Mouse (Mus musculus): ENCODE measurements around the gene Smco4. TPM values are rescaled to one million over a fixed set of nuclear protein-coding genes. Genes with fewer than 3 reads are reported as not detected.

Smco4 gene
- total and polyA plus RNA-seq, 2 experiments from 2014 or later = 1.3 to 6.0 TPM

- H3K9ac ChIP-seq (replicated peaks; ENCODE audit: low read depth, low read length) = no peak overlapping the region
- 65% methylated on average over 7 of the region's 7 CpGs for WGBS
- TF ChIP-seq EP300 (IDR thresholded peaks at IDR 0.05; ENCODE audit: low read depth) (no peak), CTCF (IDR thresholded peaks at IDR 0.05; ENCODE audit: low read depth) (no peak)
- H3K4me3 ChIP-seq (ENCODE audit: low read depth, low read length) = no peak overlapping the region
- no peak overlapping the region for H3K4me2 ChIP-seq (ENCODE audit: low read depth, low read length)
- ATAC-seq (ENCODE audit: insufficient read depth, low read depth) (no peak), DNase-seq (ENCODE audit: low spot score) (no peak)
- H3K36me3 ChIP-seq (replicated peaks; ENCODE audit: control insufficient read depth, insufficient read depth, low read length) = no peaks in the 10 kb centered on the region; the same call in 1 of the 2 replicates
- no peaks in the 10 kb centered on the region for H3K27me3 ChIP-seq (ENCODE audit: control insufficient read depth, insufficient read depth, low read length)
- H3K9me3 ChIP-seq (replicated peaks; ENCODE audit: control insufficient read depth, low read length) = no peaks in the 10 kb centered on the region
- H3K4me1 ChIP-seq (ENCODE audit: control insufficient read depth, insufficient read depth) = peaks cover 12% of the 10 kb centered on the region
- H3K27ac ChIP-seq (ENCODE audit: low read depth) = no peak overlapping the region
Observed at GRCm38 (mm10) chr9:15502476-15502875, 9.2 kb downstream of the Smco4 start.

- TF ChIP-seq CTCF (IDR thresholded peaks at IDR 0.05; ENCODE audit: low read depth) = no peak
- TF ChIP-seq EP300 (IDR thresholded peaks at IDR 0.05; ENCODE audit: low read depth) = no peak
- no peak for ATAC-seq (ENCODE audit: insufficient read depth, low read depth)
- Histone ChIP-seq H3K36me3 (replicated peaks; ENCODE audit: control insufficient read depth, insufficient read depth, low read length) (no peaks in the 10 kb centered on the region; the same call in 1 of the 2 replicates), H3K4me1 (ENCODE audit: control insufficient read depth, insufficient read depth) (peaks cover 20% of the 10 kb centered on the region), H3K9me3 (replicated peaks; ENCODE audit: control insufficient read depth, low read length) (no peaks in the 10 kb centered on the region), H3K4me3 (ENCODE audit: low read depth, low read length) (no peak overlapping the region), H3K27ac (ENCODE audit: low read depth) (0 out of 2 replicates have a peak overlapping the region, but pooled peaks have one; percentile 6), H3K9ac (replicated peaks; ENCODE audit: low read depth, low read length) (no peak overlapping the region), H3K27me3 (ENCODE audit: control insufficient read depth, insufficient read depth, low read length) (no peaks in the 10 kb centered on the region), H3K4me2 (ENCODE audit: low read depth, low read length) (no peak overlapping the region)
- 70% methylated on average over 10 of the region's 10 CpGs for WGBS
- DNase-seq (ENCODE audit: low spot score) = no peak
Observed at GRCm38 (mm10) chr9:15503307-15503706, 10.1 kb downstream of the Smco4 start.

GRCm38 (mm10) chr9:15503827-15504226 is 10.6 kb downstream of the Smco4 start:
- DNase-seq (ENCODE audit: low spot score) (no peak), ATAC-seq (ENCODE audit: insufficient read depth, low read depth) (no peak)
- H3K9me3 ChIP-seq (replicated peaks; ENCODE audit: control insufficient read depth, low read length) = no peaks in the 10 kb centered on the region
- H3K36me3 ChIP-seq (replicated peaks; ENCODE audit: control insufficient read depth, insufficient read depth, low read length) = no peaks in the 10 kb centered on the region; the same call in 1 of the 2 replicates
- H3K4me1 ChIP-seq (ENCODE audit: control insufficient read depth, insufficient read depth) = peaks cover 25% of the 10 kb centered on the region
- H3K4me2 ChIP-seq (ENCODE audit: low read depth, low read length) = no peak overlapping the region
- 55% methylated on average over 6 of the region's 6 CpGs for WGBS
- H3K9ac ChIP-seq (replicated peaks; ENCODE audit: low read depth, low read length) = no peak overlapping the region
- no peaks in the 10 kb centered on the region for H3K27me3 ChIP-seq (ENCODE audit: control insufficient read depth, insufficient read depth, low read length)
- H3K4me3 ChIP-seq (ENCODE audit: low read depth, low read length) = no peak overlapping the region
- TF ChIP-seq CTCF (IDR thresholded peaks at IDR 0.05; ENCODE audit: low read depth) (no peak), EP300 (IDR thresholded peaks at IDR 0.05; ENCODE audit: low read depth) (no peak)
- 0 out of 2 replicates have a peak overlapping the region, but pooled peaks have one; percentile 6 for H3K27ac ChIP-seq (ENCODE audit: low read depth)

GRCm38 (mm10) chr9:15505288-15505687 is 12.1 kb downstream of the Smco4 start:
- Histone ChIP-seq H3K36me3 (replicated peaks; ENCODE audit: control insufficient read depth, insufficient read depth, low read length) (no peaks in the 10 kb centered on the region; the same call in 1 of the 2 replicates), H3K4me1 (ENCODE audit: control insufficient read depth, insufficient read depth) (peaks cover 30% of the 10 kb centered on the region), H3K9me3 (replicated peaks; ENCODE audit: control insufficient read depth, low read length) (no peaks in the 10 kb centered on the region), H3K27ac (ENCODE audit: low read depth) (no peak overlapping the region), H3K4me3 (ENCODE audit: low read depth, low read length) (no peak overlapping the region), H3K4me2 (ENCODE audit: low read depth, low read length) (no peak overlapping the region), H3K9ac (replicated peaks; ENCODE audit: low read depth, low read length) (no peak overlapping the region), H3K27me3 (ENCODE audit: control insufficient read depth, insufficient read depth, low read length) (no peaks in the 10 kb centered on the region)
- DNase-seq (ENCODE audit: low spot score) (no peak), ATAC-seq (ENCODE audit: insufficient read depth, low read depth) (no peak)
- WGBS = 36% methylated on average over 1 of the region's 1 CpGs
- no peak for TF ChIP-seq EP300 (IDR thresholded peaks at IDR 0.05; ENCODE audit: low read depth)
- TF ChIP-seq CTCF (IDR thresholded peaks at IDR 0.05; ENCODE audit: low read depth) = no peak

GRCm38 (mm10) chr9:15506863-15507262 is 13.6 kb downstream of the Smco4 start:
- no peak overlapping the region for H3K9ac ChIP-seq (replicated peaks; ENCODE audit: low read depth, low read length)
- no peak overlapping the region for H3K4me3 ChIP-seq (ENCODE audit: low read depth, low read length)
- H3K4me1 ChIP-seq (ENCODE audit: control insufficient read depth, insufficient read depth) = peaks cover 30% of the 10 kb centered on the region
- DNase-seq (ENCODE audit: low spot score) = no peak
- H3K4me2 ChIP-seq (ENCODE audit: low read depth, low read length) = no peak overlapping the region
- WGBS = 70% methylated on average over 3 of the region's 3 CpGs
- H3K27ac ChIP-seq (ENCODE audit: low read depth) = peak overlapping the region; percentile 59
- no peaks in the 10 kb centered on the region for H3K27me3 ChIP-seq (ENCODE audit: control insufficient read depth, insufficient read depth, low read length)
- no peak for ATAC-seq (ENCODE audit: insufficient read depth, low read depth)
- no peaks in the 10 kb centered on the region; the same call in 1 of the 2 replicates for H3K36me3 ChIP-seq (replicated peaks; ENCODE audit: control insufficient read depth, insufficient read depth, low read length)
- H3K9me3 ChIP-seq (replicated peaks; ENCODE audit: control insufficient read depth, low read length) = no peaks in the 10 kb centered on the region
- no peak for TF ChIP-seq EP300 (IDR thresholded peaks at IDR 0.05; ENCODE audit: low read depth)
- no peak for TF ChIP-seq CTCF (IDR thresholded peaks at IDR 0.05; ENCODE audit: low read depth)

- no peak for DNase-seq (ENCODE audit: low spot score)
- ATAC-seq (ENCODE audit: insufficient read depth, low read depth) = peak; percentile 30; the same call in 1 of the 2 replicates
- WGBS = 39% methylated on average over 4 of the region's 4 CpGs
- peak overlapping the region; percentile 59 for H3K27ac ChIP-seq (ENCODE audit: low read depth)
- peaks cover 32% of the 10 kb centered on the region for H3K4me1 ChIP-seq (ENCODE audit: control insufficient read depth, insufficient read depth)
- no peak overlapping the region for H3K9ac ChIP-seq (replicated peaks; ENCODE audit: low read depth, low read length)
- H3K27me3 ChIP-seq (ENCODE audit: control insufficient read depth, insufficient read depth, low read length) = no peaks in the 10 kb centered on the region
- TF ChIP-seq CTCF (IDR thresholded peaks at IDR 0.05; ENCODE audit: low read depth) (no peak), EP300 (IDR thresholded peaks at IDR 0.05; ENCODE audit: low read depth) (no peak)
- H3K36me3 ChIP-seq (replicated peaks; ENCODE audit: control insufficient read depth, insufficient read depth, low read length) = no peaks in the 10 kb centered on the region; the same call in 1 of the 2 replicates
- no peaks in the 10 kb centered on the region for H3K9me3 ChIP-seq (replicated peaks; ENCODE audit: control insufficient read depth, low read length)
- no peak overlapping the region for H3K4me3 ChIP-seq (ENCODE audit: low read depth, low read length)
- H3K4me2 ChIP-seq (ENCODE audit: low read depth, low read length) = no peak overlapping the region
Observed at GRCm38 (mm10) chr9:15507431-15507875, 14.2 kb downstream of the Smco4 start.
